Mouse (Mus musculus) small intestine, adult 2 months (tissue): ENCODE results near the gene Sec14l2.

Experiments used
- CTCF ChIP-seq: fragments of 200-500 bp; IDR thresholded peaks from 2 replicates; pipeline ENCODE4 v1.5.1; 2012; ENCODE audit warnings: low read depth, mild to moderate bottlenecking, control low read depth, inconsistent platforms, low read length, moderate library complexity, mixed read lengths; ENCODE audit not compliant: insufficient replicate concordance, insufficient read length; ENCODE audit errors: extremely low read depth
- POLR2A ChIP-seq: fragments of 200-500 bp; IDR thresholded peaks from 2 replicates; pipeline ENCODE4 v1.6.1; 2012; ENCODE audit warnings: low read depth, mild to moderate bottlenecking, control low read depth, inconsistent platforms, low read length, moderate library complexity

DNA sequence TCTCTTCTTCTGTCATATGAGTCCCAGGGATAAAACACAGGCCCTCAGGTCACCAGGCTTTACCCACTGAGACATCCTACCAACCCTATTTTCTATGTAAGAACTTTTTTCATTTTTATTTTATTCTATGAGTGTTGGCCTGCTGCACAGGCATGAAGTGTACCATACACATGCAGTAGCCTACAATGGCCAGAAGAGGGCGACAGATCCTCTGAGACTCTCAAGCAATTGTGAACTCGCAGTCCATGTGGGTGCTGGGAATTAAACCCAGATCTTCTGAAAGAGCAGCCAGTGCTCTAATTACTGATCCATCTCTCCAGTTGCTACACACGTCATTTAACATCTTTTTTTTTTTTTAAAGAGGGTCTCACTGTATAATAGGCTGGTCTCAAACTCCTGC, 10.2 kb upstream of the Sec14l2 start:
- TF ChIP-seq CTCF = peak; percentile 61; the same call in 1 of the 2 replicates
- TF ChIP-seq POLR2A = no peak
